Mouse (Mus musculus): ENCODE measurements around the gene Tll2. TPM values are rescaled to one million over a fixed set of nuclear protein-coding genes. Genes with fewer than 3 reads are reported as not detected.

Tll2 gene
- polyA plus RNA-seq, 1 experiment = not detected

GRCm38 (mm10) chr19:41112609-41113008 is 94.0 kb downstream of the Tll2 start:
- H3K27me3 ChIP-seq (ENCODE audit: control insufficient read depth, insufficient read depth, insufficient read length) = peaks cover 75% of the 10 kb centered on the region
- H3ac ChIP-seq (ENCODE audit: control insufficient read depth, insufficient read length, low read depth) = no peak overlapping the region
- no peak for TF ChIP-seq MYOD1 (IDR thresholded peaks at IDR 0.05; ENCODE audit: control insufficient read depth, insufficient read length, low read depth)
- TF ChIP-seq MYOG (IDR thresholded peaks at IDR 0.05; ENCODE audit: control insufficient read depth, extremely low read depth, insufficient read length) = no peak
- TF ChIP-seq CTCF (IDR thresholded peaks at IDR 0.05; ENCODE audit: control insufficient read depth, insufficient read depth, insufficient read length) = no peak
- TF ChIP-seq USF1 (IDR thresholded peaks at IDR 0.05; ENCODE audit: low read depth) = no peak
- TF ChIP-seq MAX (IDR thresholded peaks at IDR 0.05) = no peak
- TF ChIP-seq CEBPB (IDR thresholded peaks at IDR 0.05; ENCODE audit: low read depth) = no peak
- H3K36me3 ChIP-seq (ENCODE audit: control insufficient read depth, insufficient read depth) = no peaks in the 10 kb centered on the region
- H3K79me3 ChIP-seq (ENCODE audit: low read depth) = no peaks in the 10 kb centered on the region
- no peak overlapping the region for H3K4me3 ChIP-seq (ENCODE audit: insufficient read depth, poor library complexity, severe bottlenecking)
- no peaks in the 10 kb centered on the region for H3K79me2 ChIP-seq (ENCODE audit: control insufficient read depth, insufficient read depth)

DNA sequence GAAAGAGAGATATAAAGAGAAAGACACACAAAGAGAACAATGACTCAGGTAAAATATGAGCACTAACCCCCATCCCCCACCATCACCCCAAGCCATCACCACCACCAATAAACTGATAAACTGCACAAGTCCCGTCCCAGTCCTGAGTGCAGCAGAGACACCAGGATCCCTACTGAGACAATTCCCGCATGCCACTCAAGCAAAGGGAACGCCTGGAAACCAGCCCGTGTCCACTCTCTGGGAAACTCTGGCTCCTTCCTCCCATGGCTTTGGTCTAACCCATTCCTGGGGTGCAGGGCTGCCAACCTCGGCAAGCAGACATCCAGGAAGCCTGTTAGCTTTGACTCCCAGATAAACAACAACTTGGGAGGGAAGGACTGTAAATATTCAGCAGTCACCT is 96.6 kb downstream of the Tll2 start:
- Histone ChIP-seq H3K79me2 (ENCODE audit: control insufficient read depth, insufficient read depth) (no peaks in the 10 kb centered on the region), H3K27me3 (ENCODE audit: control insufficient read depth, insufficient read depth, insufficient read length) (peaks cover 87% of the 10 kb centered on the region), H3K79me3 (ENCODE audit: low read depth) (no peaks in the 10 kb centered on the region), H3K4me3 (ENCODE audit: insufficient read depth, poor library complexity, severe bottlenecking) (no peak overlapping the region), H3ac (ENCODE audit: control insufficient read depth, insufficient read length, low read depth) (no peak overlapping the region), H3K36me3 (ENCODE audit: control insufficient read depth, insufficient read depth) (no peaks in the 10 kb centered on the region)
- TF ChIP-seq MYOG (IDR thresholded peaks at IDR 0.05; ENCODE audit: control insufficient read depth, extremely low read depth, insufficient read length) = no peak
- no peak for TF ChIP-seq FOSL1 (IDR thresholded peaks at IDR 0.05; ENCODE audit: insufficient read depth, low read length, poor library complexity, severe bottlenecking)
- TF ChIP-seq USF1 (IDR thresholded peaks at IDR 0.05; ENCODE audit: low read depth) = no peak
- no peak for TF ChIP-seq MAX (IDR thresholded peaks at IDR 0.05)
- no peak for TF ChIP-seq CTCF (IDR thresholded peaks at IDR 0.05; ENCODE audit: control insufficient read depth, insufficient read depth, insufficient read length)
- no peak for TF ChIP-seq MYOD1 (IDR thresholded peaks at IDR 0.05; ENCODE audit: control insufficient read depth, insufficient read length, low read depth)

- H3K36me3 ChIP-seq (ENCODE audit: control insufficient read depth, insufficient read depth) = no peaks in the 10 kb centered on the region
- TF ChIP-seq MYOG (IDR thresholded peaks at IDR 0.05; ENCODE audit: control insufficient read depth, extremely low read depth, insufficient read length) (no peak), CEBPB (IDR thresholded peaks at IDR 0.05; ENCODE audit: low read depth) (no peak), CTCF (IDR thresholded peaks at IDR 0.05; ENCODE audit: control insufficient read depth, insufficient read depth, insufficient read length) (no peak), FOSL1 (IDR thresholded peaks at IDR 0.05; ENCODE audit: insufficient read depth, low read length, poor library complexity, severe bottlenecking) (no peak)
- H3K27me3 ChIP-seq (ENCODE audit: control insufficient read depth, insufficient read depth, insufficient read length) = peaks cover 82% of the 10 kb centered on the region
- H3ac ChIP-seq (ENCODE audit: control insufficient read depth, insufficient read length, low read depth) = no peak overlapping the region
- H3K4me3 ChIP-seq (ENCODE audit: insufficient read depth, poor library complexity, severe bottlenecking) = no peak overlapping the region
- no peaks in the 10 kb centered on the region for H3K79me2 ChIP-seq (ENCODE audit: control insufficient read depth, insufficient read depth)
- no peaks in the 10 kb centered on the region for H3K79me3 ChIP-seq (ENCODE audit: low read depth)
Observed at GRCm38 (mm10) chr19:41109496-41109895, 97.1 kb downstream of the Tll2 start.

DNA sequence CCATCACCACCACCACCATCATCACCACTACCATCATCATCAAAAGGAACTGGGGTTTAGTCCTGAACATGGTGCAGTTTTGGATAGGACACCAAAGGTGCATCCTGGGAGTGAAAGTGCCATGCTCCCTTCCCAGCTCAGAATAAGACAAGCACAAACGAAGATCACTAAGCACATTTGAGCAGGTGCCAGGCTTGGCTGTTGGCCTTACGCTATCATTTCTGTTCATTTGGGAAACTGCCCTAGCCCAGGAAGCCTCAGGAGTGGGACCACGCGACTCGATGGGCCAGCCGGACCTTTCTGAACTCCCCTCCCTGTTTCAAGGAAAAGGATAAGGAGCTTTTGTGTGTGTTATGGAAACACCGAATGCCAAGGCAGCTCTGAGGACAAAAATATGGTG is 98.0 kb downstream of the Tll2 start:
- Histone ChIP-seq H3K79me2 (ENCODE audit: control insufficient read depth, insufficient read depth) (no peaks in the 10 kb centered on the region), H3K79me3 (ENCODE audit: low read depth) (no peaks in the 10 kb centered on the region), H3K36me3 (ENCODE audit: control insufficient read depth, insufficient read depth) (no peaks in the 10 kb centered on the region), H3K27me3 (ENCODE audit: control insufficient read depth, insufficient read depth, insufficient read length) (peaks cover 79% of the 10 kb centered on the region), H3K4me3 (ENCODE audit: insufficient read depth, poor library complexity, severe bottlenecking) (no peak overlapping the region), H3ac (ENCODE audit: control insufficient read depth, insufficient read length, low read depth) (no peak overlapping the region)
- TF ChIP-seq USF1 (IDR thresholded peaks at IDR 0.05; ENCODE audit: low read depth) = no peak
- TF ChIP-seq FOSL1 (IDR thresholded peaks at IDR 0.05; ENCODE audit: insufficient read depth, low read length, poor library complexity, severe bottlenecking) = no peak
- TF ChIP-seq CEBPB (IDR thresholded peaks at IDR 0.05; ENCODE audit: low read depth) = no peak
- no peak for TF ChIP-seq MYOD1 (IDR thresholded peaks at IDR 0.05; ENCODE audit: control insufficient read depth, insufficient read length, low read depth)
- TF ChIP-seq CTCF (IDR thresholded peaks at IDR 0.05; ENCODE audit: control insufficient read depth, insufficient read depth, insufficient read length) = no peak
- no peak for TF ChIP-seq MAX (IDR thresholded peaks at IDR 0.05)
- TF ChIP-seq MYOG (IDR thresholded peaks at IDR 0.05; ENCODE audit: control insufficient read depth, extremely low read depth, insufficient read length) = no peak

DNA sequence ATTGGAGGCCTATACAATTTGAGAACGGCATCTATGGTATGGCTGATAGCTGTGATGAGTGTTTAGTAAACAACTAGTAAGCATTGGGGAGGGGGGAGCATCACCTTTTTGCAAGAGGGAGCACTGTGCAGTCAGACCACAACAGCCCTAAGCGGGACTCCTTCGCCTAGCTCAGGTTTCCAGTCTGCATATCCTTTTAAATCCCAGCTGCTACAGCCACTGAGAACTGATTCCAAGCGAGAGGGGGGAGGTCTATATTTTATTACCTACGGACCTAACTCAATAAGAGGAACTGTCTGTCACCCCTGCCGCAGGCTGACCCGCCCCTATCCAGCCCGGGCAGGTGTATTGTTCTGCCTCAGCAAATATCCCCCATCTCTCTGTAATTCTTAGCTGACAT is 99.1 kb downstream of the Tll2 start:
- TF ChIP-seq MYOG (IDR thresholded peaks at IDR 0.05; ENCODE audit: control insufficient read depth, extremely low read depth, insufficient read length) (no peak), CEBPB (IDR thresholded peaks at IDR 0.05; ENCODE audit: low read depth) (no peak), MYOD1 (IDR thresholded peaks at IDR 0.05; ENCODE audit: control insufficient read depth, insufficient read length, low read depth) (no peak), CTCF (IDR thresholded peaks at IDR 0.05; ENCODE audit: control insufficient read depth, insufficient read depth, insufficient read length) (no peak)
- Histone ChIP-seq H3K27me3 (ENCODE audit: control insufficient read depth, insufficient read depth, insufficient read length) (peaks cover 81% of the 10 kb centered on the region), H3K79me3 (ENCODE audit: low read depth) (no peaks in the 10 kb centered on the region), H3ac (ENCODE audit: control insufficient read depth, insufficient read length, low read depth) (no peak overlapping the region), H3K4me3 (ENCODE audit: insufficient read depth, poor library complexity, severe bottlenecking) (no peak overlapping the region), H3K79me2 (ENCODE audit: control insufficient read depth, insufficient read depth) (no peaks in the 10 kb centered on the region), H3K36me3 (ENCODE audit: control insufficient read depth, insufficient read depth) (no peaks in the 10 kb centered on the region)

DNA sequence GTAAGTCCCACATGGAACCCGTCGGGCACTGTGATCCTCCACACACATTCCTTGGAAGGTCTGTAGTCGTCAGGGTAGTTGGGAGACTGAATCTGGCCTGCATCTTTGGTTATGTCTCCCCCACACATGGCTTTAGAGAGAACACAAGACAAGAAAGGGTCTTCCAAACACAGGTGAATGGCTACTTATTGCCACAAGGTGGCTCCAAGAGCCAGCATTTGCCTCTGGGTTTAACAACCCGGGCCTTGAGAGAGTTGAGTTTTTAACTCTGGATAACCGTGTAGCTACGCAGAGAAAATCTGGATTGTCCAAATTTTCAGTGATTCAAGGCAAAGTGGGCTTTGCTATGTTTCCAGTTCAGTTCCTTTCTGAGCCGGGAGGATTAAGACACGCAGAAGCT is 101.7 kb downstream of the Tll2 start:
- Histone ChIP-seq H3K4me3 (ENCODE audit: insufficient read depth, poor library complexity, severe bottlenecking) (no peak overlapping the region), H3K79me2 (ENCODE audit: control insufficient read depth, insufficient read depth) (no peaks in the 10 kb centered on the region), H3K27me3 (ENCODE audit: control insufficient read depth, insufficient read depth, insufficient read length) (peaks cover 81% of the 10 kb centered on the region), H3ac (ENCODE audit: control insufficient read depth, insufficient read length, low read depth) (no peak overlapping the region), H3K79me3 (ENCODE audit: low read depth) (no peaks in the 10 kb centered on the region), H3K36me3 (ENCODE audit: control insufficient read depth, insufficient read depth) (no peaks in the 10 kb centered on the region)
- TF ChIP-seq MYOD1 (IDR thresholded peaks at IDR 0.05; ENCODE audit: control insufficient read depth, insufficient read length, low read depth) = no peak
- TF ChIP-seq CEBPB (IDR thresholded peaks at IDR 0.05; ENCODE audit: low read depth) = no peak
- TF ChIP-seq FOSL1 (IDR thresholded peaks at IDR 0.05; ENCODE audit: insufficient read depth, low read length, poor library complexity, severe bottlenecking) = no peak
- TF ChIP-seq USF1 (IDR thresholded peaks at IDR 0.05; ENCODE audit: low read depth) = no peak
- TF ChIP-seq CTCF (IDR thresholded peaks at IDR 0.05; ENCODE audit: control insufficient read depth, insufficient read depth, insufficient read length) = no peak
- TF ChIP-seq MYOG (IDR thresholded peaks at IDR 0.05; ENCODE audit: control insufficient read depth, extremely low read depth, insufficient read length) = no peak
- TF ChIP-seq MAX (IDR thresholded peaks at IDR 0.05) = no peak

Measured in C2C12 (cell line).